Mouse (Mus musculus) central nervous system, embryonic 18 days (tissue): ENCODE measurements around the gene Krtap19-1. TPM values are rescaled to one million over a fixed set of nuclear protein-coding genes. Genes with fewer than 3 reads are reported as not detected.

Experiments used
- polyA plus RNA-seq: library from polyadenylated mRNA; depleted of rRNA; stranded (reverse); fragments of >200 nt; gene quantifications from 2 replicates; pipeline ENCODE4 v1.2.3, GENCODE M21; 2012; rRNA removed

Gene Krtap19-1
- polyA plus RNA-seq: not detected in 2 replicates

DNA sequence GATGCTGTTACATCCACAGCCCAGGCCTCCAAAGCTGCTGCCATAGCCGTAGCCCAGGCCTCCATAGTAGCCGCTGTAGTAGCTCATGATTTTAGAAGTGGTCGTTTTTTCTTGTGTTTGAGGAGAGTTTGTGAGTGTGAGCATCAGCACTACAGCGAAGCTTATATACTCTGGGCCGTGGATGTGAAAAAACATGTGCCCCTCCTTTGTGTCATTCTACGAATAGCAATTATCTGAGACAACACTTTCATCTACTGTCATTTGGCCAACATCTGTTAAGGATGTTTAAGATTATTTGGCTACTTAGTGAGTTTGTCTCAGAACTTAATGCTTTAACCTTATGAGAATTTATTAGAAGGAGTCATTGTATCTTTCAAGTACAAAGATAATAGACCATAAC lies at the start of gene Krtap19-1:
Gene Krtap19-1, minus strand, starts transcription at position 101 of the 400 bp plus-strand sequence.

DNA sequence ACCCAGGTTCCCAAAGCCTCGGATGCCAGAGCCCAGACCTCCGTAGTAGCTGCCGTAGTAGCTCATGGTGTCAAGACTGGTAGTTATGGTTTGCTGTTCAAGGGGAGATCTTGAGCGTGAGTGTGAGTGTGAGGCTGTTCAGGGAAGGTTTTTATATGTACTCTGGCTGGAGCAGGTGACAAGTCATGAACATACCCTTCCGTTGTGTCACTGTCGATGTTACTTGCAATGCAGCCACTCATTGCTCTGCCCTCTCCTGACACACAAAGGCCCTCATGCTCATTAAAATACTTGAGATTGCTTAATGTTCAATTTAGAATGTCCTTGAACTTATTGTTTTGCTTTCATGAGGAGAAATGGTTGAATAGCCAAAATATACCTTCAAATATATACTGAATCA lies 27.1 kb upstream of the Krtap19-1 start, which contains the start of gene Krtap19-5:
Gene Krtap19-5, minus strand, starts transcription at position 101 of the 400 bp plus-strand sequence.

DNA sequence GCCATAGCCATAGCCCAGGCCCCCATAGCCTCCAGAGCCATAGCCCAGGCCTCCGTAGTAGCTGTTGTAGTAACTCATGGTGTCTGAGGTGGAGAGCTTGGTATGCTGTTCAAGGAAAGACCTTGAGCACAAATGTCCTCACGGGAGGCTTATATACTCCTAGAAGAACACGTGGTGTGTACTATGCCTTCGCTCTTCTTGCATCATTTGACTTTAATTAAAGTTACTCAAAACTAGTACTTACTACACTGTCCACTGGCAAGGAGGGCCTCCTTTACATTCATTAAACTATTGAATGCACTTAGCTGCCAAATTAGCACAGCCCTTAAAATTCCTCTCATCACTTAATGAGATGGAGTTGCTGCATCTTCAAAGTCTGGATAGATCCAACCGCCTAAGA lies 15.8 kb upstream of the Krtap19-1 start, which contains the start of gene Krtap19-4:
Gene Krtap19-4, minus strand, starts transcription at position 101 of the 400 bp plus-strand sequence.

DNA sequence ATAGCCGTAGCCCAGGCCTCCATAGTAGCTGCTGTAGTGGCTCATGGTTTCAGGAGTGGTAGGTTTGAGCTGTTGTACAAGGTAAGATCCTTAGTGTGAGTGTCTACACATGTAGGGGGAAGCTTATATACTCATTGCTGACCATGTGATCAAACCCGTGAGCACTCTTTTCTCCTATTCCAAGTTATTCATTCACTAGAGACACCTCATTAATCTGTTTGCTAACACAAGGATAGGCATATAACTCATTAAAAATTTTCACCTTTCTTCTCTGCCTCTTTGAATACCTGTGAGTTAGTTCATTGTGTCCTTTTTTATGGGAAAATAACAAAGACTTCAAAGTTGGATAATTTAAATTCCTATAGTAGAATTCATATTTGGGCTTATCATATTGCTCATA lies 8.7 kb upstream of the Krtap19-1 start, which contains the start of gene Krtap19-3:
Gene Krtap19-3, minus strand, starts transcription at position 101 of the 400 bp plus-strand sequence.

DNA sequence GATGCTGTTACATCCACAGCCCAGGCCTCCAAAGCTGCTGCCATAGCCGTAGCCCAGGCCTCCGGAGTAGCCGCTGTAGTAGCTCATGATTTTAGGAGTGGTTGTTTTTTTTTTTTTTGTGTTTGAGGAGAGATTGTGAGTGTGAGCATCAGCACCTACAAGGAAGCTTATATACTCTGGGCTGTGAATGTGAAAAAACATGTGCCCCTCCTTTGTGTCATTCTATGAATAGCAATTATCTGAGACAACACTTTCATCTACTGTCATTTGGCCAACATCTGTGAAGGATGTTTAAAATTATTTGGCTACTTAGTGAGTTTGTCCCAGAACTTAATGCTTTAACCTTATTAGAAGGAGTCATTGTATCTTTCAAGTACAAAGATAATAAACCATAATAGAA lies 5.0 kb upstream of the Krtap19-1 start, which contains the start of gene Krtap19-2:
Gene Krtap19-2, minus strand, starts transcription at position 101 of the 400 bp plus-strand sequence.

DNA sequence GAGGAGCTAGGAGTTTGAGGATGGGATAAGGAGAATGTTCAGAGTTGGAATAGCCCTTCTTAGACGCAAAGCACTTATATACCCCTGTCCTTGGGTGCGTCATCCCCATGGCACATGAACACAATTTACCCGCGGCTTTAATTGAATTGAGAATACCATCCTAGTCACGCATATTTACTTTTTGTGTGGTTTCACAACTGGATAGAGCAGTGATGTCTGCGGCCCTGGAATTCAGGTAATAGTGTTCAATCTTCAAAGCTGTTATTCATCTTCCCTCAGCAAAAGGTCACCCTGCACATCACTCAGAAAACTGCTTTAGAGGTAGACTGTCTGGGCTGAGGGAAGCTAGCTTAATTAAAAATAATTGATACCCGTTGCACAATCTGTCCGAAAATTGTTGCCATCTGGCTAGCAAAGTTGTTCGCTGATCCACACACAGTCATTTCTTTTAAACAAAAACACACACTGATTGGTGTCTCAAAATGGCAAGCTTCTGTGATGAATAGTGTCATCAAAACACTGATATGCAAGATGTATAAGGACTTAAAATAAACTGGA lies 43.0 kb downstream of the Krtap19-1 start, which contains the start of gene Krtap14:
Gene Krtap14, minus strand, starts transcription at position 51 of the 558 bp plus-strand sequence.

DNA sequence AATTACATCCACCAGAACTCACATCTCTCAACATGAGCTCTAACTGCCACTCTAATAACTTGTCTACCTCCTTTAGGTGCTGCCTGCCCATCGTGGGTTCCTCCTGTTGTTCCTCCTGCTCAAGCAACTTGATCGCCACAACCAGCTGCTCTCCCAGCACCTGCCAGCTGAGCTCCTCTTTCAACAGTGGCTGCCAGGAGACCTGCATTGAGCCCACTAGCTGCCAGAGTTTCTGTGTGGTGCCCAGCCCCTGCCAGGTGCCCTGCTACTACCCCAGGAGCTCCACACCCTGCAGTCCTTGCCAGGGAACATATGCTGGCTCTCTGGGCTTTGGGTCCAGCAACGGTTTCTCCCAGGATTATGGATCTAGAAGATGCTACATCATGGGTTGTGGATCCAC lies 49.1 kb downstream of the Krtap19-1 start, which contains the start of gene Krtap15:
Gene Krtap15, plus strand, starts transcription at position 150 of the 400 bp plus-strand sequence.

Other genes starting within 250 kb of the Krtap19-1 start
- gene 2310079G19Rik, start 241.7 kb downstream of the Krtap19-1 start, polyA plus RNA-seq: not detected in 2 replicates
- gene Krtap26-1, start 221.6 kb downstream of the Krtap19-1 start, polyA plus RNA-seq: not detected in 2 replicates
- gene Krtap27-1, start 197.7 kb downstream of the Krtap19-1 start, polyA plus RNA-seq: not detected in 2 replicates
- not detected in 2 replicates for gene 2310061N02Rik, start 161.4 kb downstream of the Krtap19-1 start, polyA plus RNA-seq
- not detected in 2 replicates for gene Krtap13-1, start 140.5 kb downstream of the Krtap19-1 start, polyA plus RNA-seq
- gene Krtap13, start 117.8 kb downstream of the Krtap19-1 start, polyA plus RNA-seq: not detected in 2 replicates
- gene 2310034C09Rik, start 110.6 kb downstream of the Krtap19-1 start, polyA plus RNA-seq: not detected in 2 replicates
- gene 2310057N15Rik, start 95.2 kb downstream of the Krtap19-1 start, polyA plus RNA-seq: not detected in 2 replicates
- gene Gm5965, start 91.5 kb downstream of the Krtap19-1 start, polyA plus RNA-seq: not detected in 2 replicates
- not detected in 2 replicates for gene Gm20741, start 57.2 kb downstream of the Krtap19-1 start, polyA plus RNA-seq
- gene Krtap15, start 49.2 kb downstream of the Krtap19-1 start, polyA plus RNA-seq: not detected in 2 replicates
- not detected in 2 replicates for gene Krtap14, start 43.3 kb downstream of the Krtap19-1 start, polyA plus RNA-seq
- not detected in 2 replicates for gene Krtap19-2, start 4.9 kb upstream of the Krtap19-1 start, polyA plus RNA-seq
- not detected in 2 replicates for gene Krtap19-3, start 8.6 kb upstream of the Krtap19-1 start, polyA plus RNA-seq
- gene Krtap19-4, start 15.7 kb upstream of the Krtap19-1 start, polyA plus RNA-seq: not detected in 2 replicates
- not detected in 2 replicates for gene Krtap19-5, start 27.0 kb upstream of the Krtap19-1 start, polyA plus RNA-seq
- gene Krtap19-9b, start 62.9 kb upstream of the Krtap19-1 start, polyA plus RNA-seq: not detected in 2 replicates
- not detected in 2 replicates for gene Krtap16-3, start 93.5 kb upstream of the Krtap19-1 start, polyA plus RNA-seq
- gene Krtap22-2, start 141.3 kb upstream of the Krtap19-1 start, polyA plus RNA-seq: not detected in 2 replicates
- gene Gm10229, start 145.9 kb upstream of the Krtap19-1 start, polyA plus RNA-seq: not detected in 2 replicates
- not detected in 2 replicates for gene Krtap6-1, start 162.3 kb upstream of the Krtap19-1 start, polyA plus RNA-seq
- not detected in 2 replicates for gene Gm10228, start 172.1 kb upstream of the Krtap19-1 start, polyA plus RNA-seq
- not detected in 2 replicates for gene Krtap6-5, start 178.5 kb upstream of the Krtap19-1 start, polyA plus RNA-seq
- not detected in 2 replicates for gene 1110025L11Rik, start 194.6 kb upstream of the Krtap19-1 start, polyA plus RNA-seq
- gene Krtap6-3, start 214.6 kb upstream of the Krtap19-1 start, polyA plus RNA-seq: not detected in 2 replicates